Mouse (Mus musculus): ENCODE measurements around the gene Mrpl21.

DNA sequence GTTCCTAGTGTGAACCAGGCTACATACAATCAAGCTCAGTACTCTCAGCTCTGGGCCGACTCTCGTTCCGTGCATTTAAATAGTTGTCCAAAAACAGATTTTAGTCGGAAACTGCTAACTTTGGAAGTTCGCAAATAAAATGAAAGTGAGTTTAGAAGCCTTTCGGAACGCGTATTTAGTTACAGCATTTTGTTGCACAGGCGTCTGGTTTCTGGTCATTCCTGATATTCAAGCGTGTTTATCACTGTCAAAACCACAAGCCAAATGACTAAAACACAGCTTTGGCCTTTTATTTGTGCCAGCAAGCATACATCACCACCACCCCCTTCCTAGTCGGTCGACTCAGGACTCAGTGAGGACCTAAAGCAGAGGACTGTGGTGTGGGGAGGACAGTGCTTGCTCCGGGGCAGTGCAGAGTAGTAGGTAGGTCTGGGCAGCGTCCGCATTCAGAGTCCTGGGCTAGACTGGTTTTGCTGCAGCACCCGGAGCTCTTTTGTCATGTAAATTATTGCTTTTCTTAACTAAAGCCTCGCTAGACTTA, 41.6 kb downstream of the Mrpl21 start:
- TF ChIP-seq CHD2 (IDR thresholded peaks at IDR 0.05; ENCODE audit: low read length): no peak
- TF ChIP-seq TAL1 (IDR thresholded peaks at IDR 0.05; ENCODE audit: low read length): peak; percentile 68
- TF ChIP-seq MAX (IDR thresholded peaks at IDR 0.05; ENCODE audit: low read length): no peak
- TF ChIP-seq POLR2A (IDR thresholded peaks at IDR 0.05; ENCODE audit: control insufficient read depth in 1 of 2, insufficient read depth in 1 of 2, low read depth in 1 of 2, low read length in 2 of 2, poor library complexity in 1 of 2): no peak
- TF ChIP-seq UBTF (IDR thresholded peaks at IDR 0.05; ENCODE audit: borderline replicate concordance, insufficient read depth, low read depth, low read length): no peak
- no peak for TF ChIP-seq CHD1 (IDR thresholded peaks at IDR 0.05; ENCODE audit: low read depth, low read length)
- TF ChIP-seq ZNF384 (IDR thresholded peaks at IDR 0.05; ENCODE audit: low read depth, low read length): no peak
